Mouse (Mus musculus): ENCODE results near the gene Fam183b. TPM values are rescaled to one million over a fixed set of nuclear protein-coding genes. Genes with fewer than 3 reads are reported as not detected.
A peak's percentile ranks its signal among the peaks of the same experiment; 100 is the strongest.
"Not testable (repeated sequence)": the region's sequence is repeated elsewhere in the genome, so short reads cannot be mapped to it uniquely, and the experiment has no call there.

The Fam183b gene
- polyA plus RNA-seq (2014; fragmentation: Nextera tagmentation; extraction: Ambion mirVana), result 6.6 and 11.4 TPM in 2 replicates

DNA sequence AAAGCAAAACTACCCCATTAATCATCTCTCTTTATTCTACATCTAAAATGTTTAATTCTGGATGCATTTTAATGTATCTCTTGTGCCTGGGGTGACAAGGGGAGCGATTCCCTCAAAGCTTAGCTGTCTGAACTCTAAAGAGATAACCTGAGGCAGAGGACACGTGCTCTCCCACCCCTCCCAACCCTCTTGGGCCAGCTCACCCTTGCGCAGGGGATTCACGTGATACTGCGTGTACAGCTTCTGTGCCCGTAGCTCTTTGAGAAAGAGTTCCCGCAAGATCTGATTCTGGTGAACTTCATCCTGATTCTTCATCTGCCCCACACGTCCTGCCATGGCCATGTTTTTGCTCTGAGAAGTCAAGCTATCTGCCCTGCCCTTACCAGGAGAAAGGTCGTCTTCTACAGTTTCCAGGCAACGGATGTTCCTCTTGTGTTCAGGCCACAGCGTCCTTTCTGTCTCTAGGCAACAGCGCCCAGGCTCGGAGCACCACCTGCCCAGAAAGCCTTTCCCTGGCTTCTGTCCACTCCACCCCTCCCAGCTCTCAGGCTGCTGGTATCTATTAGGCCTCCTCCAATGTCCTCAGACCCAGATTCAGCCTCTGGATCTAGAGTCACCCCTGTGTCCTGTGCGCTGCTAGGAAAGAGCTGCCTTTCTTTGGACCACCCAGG lies at the start of gene Fam183b:
Gene Fam183b, minus strand, starts transcription at position 403 of the 671 bp plus-strand sequence.
- no peaks in the 10 kb centered on the region for H3K36me3 ChIP-seq (ENCODE audit: control insufficient read depth, insufficient read depth, low read length)
- DNase-seq (peak; percentile 64), ATAC-seq (ENCODE audit: low FRiP score, low TSS enrichment) (no peak)
- no peaks in the 10 kb centered on the region for H3K9me3 ChIP-seq (ENCODE audit: control insufficient read depth, low read length)
- peak within 1 kb of the TSS; percentile 42 for H3K4me2 ChIP-seq (ENCODE audit: low read length)
- H3K9ac ChIP-seq (replicated peaks; ENCODE audit: low read length), result 0 out of 2 replicates have a peak within 1 kb of the TSS, but pooled peaks have one; percentile 29
- 23% methylated on average over 14 of the region's 14 CpGs for WGBS
- H3K27me3 ChIP-seq (ENCODE audit: control insufficient read depth, insufficient read depth, low read length), result no peaks in the 10 kb centered on the region
- no peak within 1 kb of the TSS for H3K27ac ChIP-seq (replicated peaks; ENCODE audit: low read depth, low read length)
- H3K4me3 ChIP-seq (replicated peaks; ENCODE audit: low read depth, low read length), result no peak within 1 kb of the TSS
- H3K4me1 ChIP-seq (ENCODE audit: control insufficient read depth, insufficient read depth, low read length), result peaks cover 11% of the 10 kb centered on the region

DNA sequence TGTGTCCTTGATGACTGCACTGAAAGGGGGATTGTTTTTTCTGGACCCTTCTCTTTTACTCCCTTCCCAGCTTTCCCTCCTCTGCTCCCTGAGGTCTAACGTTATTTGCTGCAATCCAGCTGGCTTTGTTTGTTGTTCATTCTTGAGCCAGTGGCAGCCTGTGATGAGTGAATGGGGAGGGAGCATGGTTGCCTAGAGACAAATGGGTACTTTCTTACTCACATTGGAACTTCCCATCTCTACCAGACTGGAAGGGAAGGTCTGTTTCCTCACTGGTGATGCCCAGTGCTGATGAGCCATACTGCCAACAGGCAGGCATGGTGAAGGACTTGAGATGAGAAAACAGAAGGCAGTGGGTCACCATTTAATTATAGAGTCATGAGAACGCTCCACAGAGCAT lies 48.0 kb upstream of the Fam183b start:
- WGBS, result 77% methylated on average over 2 of the region's 2 CpGs
- H3K4me3 ChIP-seq (replicated peaks; ENCODE audit: low read depth, low read length), result no peak overlapping the region
- no peak for ATAC-seq (ENCODE audit: low FRiP score, low TSS enrichment)
- no peaks in the 10 kb centered on the region for H3K9me3 ChIP-seq (ENCODE audit: control insufficient read depth, low read length)
- peaks cover 41% of the 10 kb centered on the region for H3K36me3 ChIP-seq (ENCODE audit: control insufficient read depth, insufficient read depth, low read length)
- H3K27ac ChIP-seq (replicated peaks; ENCODE audit: low read depth, low read length), result no peak overlapping the region
- H3K4me2 ChIP-seq (ENCODE audit: low read length), result no peak overlapping the region
- H3K4me1 ChIP-seq (ENCODE audit: control insufficient read depth, insufficient read depth, low read length), result peaks cover 6% of the 10 kb centered on the region; the same call in 1 of the 2 replicates
- H3K9ac ChIP-seq (replicated peaks; ENCODE audit: low read length), result no peak overlapping the region
- no peaks in the 10 kb centered on the region for H3K27me3 ChIP-seq (ENCODE audit: control insufficient read depth, insufficient read depth, low read length)
- no peak for DNase-seq

DNA sequence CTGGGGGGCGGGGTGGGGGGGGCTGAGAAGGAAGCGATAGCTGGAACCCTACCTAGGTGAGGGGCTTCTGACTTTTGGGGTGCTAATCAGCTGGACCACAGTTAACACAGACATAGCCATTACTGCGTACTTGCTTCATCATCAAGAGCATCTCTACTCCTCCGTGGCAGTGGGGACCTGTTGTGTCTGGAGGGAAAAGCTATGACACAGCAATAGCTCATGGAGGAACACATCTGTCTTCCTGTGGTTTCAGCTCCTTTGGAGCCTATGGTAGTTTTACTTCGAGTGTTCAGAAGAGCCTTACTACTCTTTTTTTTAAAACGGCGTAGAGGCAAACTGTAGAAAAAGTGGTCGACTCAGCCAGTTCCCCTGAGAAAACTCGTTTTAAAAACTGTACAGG lies 45.9 kb upstream of the Fam183b start:
- 0 out of 2 replicates have a peak, but pooled peaks have one; percentile 24 for ATAC-seq (ENCODE audit: low FRiP score, low TSS enrichment)
- Histone ChIP-seq H3K9me3 (ENCODE audit: control insufficient read depth, low read length) (no peaks in the 10 kb centered on the region), H3K27ac (replicated peaks; ENCODE audit: low read depth, low read length) (no peak overlapping the region; the same call in 1 of the 2 replicates), H3K4me1 (ENCODE audit: control insufficient read depth, insufficient read depth, low read length) (peaks cover 6% of the 10 kb centered on the region; the same call in 1 of the 2 replicates), H3K27me3 (ENCODE audit: control insufficient read depth, insufficient read depth, low read length) (no peaks in the 10 kb centered on the region), H3K4me2 (ENCODE audit: low read length) (peak overlapping the region; percentile 74), H3K36me3 (ENCODE audit: control insufficient read depth, insufficient read depth, low read length) (peaks cover 28% of the 10 kb centered on the region), H3K4me3 (replicated peaks; ENCODE audit: low read depth, low read length) (peak overlapping the region; percentile 66), H3K9ac (replicated peaks; ENCODE audit: low read length) (peak overlapping the region; percentile 72)
- no peak for DNase-seq
- 49% methylated on average over 9 of the region's 9 CpGs for WGBS

DNA sequence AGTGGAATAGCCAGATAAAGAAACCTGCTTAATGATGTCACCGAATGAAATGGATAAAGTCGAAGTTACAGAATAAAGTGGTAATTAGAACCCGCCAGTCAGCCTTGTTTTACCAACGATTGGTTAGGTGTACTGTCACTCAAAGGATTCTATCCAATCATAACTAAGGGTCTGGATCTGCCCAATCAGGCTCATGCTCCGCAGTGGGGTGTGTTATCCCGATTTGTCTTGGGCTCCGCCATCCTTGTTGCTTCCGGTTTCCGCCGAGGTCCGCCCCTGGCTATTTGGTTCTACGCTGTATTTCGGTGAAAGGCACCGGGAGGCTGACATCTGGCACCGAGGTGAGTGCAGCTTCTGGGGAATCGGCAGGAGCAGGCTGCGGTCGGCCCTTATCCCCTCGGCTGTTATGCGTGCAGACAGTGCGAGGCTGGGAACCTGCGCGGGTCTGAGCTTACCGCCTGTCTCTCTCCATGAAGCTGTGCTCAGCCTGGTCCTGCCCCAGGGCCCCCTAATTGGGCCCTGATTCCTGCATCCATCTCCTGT lies 45.2 kb upstream of the Fam183b start, which contains the start of gene Gm12258:
Gene Gm12258, plus strand, starts transcription at position 240 of the 543 bp plus-strand sequence.
- Histone ChIP-seq H3K9me3 (ENCODE audit: control insufficient read depth, low read length) (no peaks in the 10 kb centered on the region), H3K4me3 (replicated peaks; ENCODE audit: low read depth, low read length) (peak within 1 kb of the TSS; percentile 66), H3K4me2 (ENCODE audit: low read length) (peak within 1 kb of the TSS; percentile 74), H3K27me3 (ENCODE audit: control insufficient read depth, insufficient read depth, low read length) (no peaks in the 10 kb centered on the region), H3K36me3 (ENCODE audit: control insufficient read depth, insufficient read depth, low read length) (peaks cover 22% of the 10 kb centered on the region), H3K27ac (replicated peaks; ENCODE audit: low read depth, low read length) (peak within 1 kb of the TSS; percentile 80), H3K9ac (replicated peaks; ENCODE audit: low read length) (peak within 1 kb of the TSS; percentile 72), H3K4me1 (ENCODE audit: control insufficient read depth, insufficient read depth, low read length) (peaks cover 6% of the 10 kb centered on the region; the same call in 1 of the 2 replicates)
- under 1% methylated on average over 24 of the region's 24 CpGs for WGBS
- DNase-seq, result peak; percentile 97
- peak; percentile 100 for ATAC-seq (ENCODE audit: low FRiP score, low TSS enrichment)

DNA sequence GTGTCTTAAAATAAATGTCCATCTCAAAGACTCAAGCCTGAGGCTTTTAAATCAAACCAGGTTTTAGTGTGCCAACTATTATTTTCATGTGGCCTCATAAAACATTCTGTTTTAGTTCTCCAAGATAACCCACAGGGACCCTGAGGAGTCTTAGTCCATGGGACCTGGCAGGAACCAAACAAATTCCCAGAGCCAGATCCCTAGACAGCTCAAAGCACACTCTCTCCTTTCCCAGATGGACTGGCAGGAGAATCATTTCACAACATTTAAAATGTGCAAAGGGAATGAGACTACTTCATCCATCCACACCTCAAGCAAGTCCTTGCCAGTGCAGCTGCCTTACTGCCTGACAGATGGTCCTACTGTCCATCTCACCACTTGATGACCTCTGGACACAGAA lies 37.2 kb upstream of the Fam183b start, which contains the start of gene Olfr311:
Gene Olfr311, plus strand, starts transcription at position 301 of the 400 bp plus-strand sequence.
- DNase-seq; H3K27me3 ChIP-seq (ENCODE audit: control insufficient read depth, insufficient read depth, low read length); H3K4me3 ChIP-seq (replicated peaks; ENCODE audit: low read depth, low read length); H3K27ac ChIP-seq (replicated peaks; ENCODE audit: low read depth, low read length); H3K36me3 ChIP-seq (ENCODE audit: control insufficient read depth, insufficient read depth, low read length); ATAC-seq (ENCODE audit: low FRiP score, low TSS enrichment); H3K9me3 ChIP-seq (ENCODE audit: control insufficient read depth, low read length); H3K9ac ChIP-seq (replicated peaks; ENCODE audit: low read length); H3K4me2 ChIP-seq (ENCODE audit: low read length); H3K4me1 ChIP-seq (ENCODE audit: control insufficient read depth, insufficient read depth, low read length): not testable (repeated sequence)

DNA sequence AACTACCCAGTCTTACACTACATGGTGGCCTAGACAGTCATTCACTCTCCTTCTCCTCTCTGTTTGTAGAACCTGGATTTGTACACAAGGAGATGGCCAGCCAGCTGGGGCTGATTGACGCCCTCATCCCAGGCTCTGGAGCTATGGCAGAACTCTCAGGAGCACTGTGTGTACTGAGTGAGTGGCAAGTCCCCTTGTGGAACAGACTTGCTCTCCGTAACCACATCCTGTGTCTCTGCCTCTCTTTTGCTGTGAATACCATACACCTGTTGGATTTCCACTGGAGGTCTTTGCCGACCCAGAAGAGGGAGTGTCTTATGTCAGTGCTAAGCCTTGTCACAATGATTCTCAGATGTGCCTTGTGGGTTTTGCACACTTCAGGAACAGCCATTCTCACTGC lies 30.8 kb upstream of the Fam183b start:
- H3K9me3 ChIP-seq (ENCODE audit: control insufficient read depth, low read length); ATAC-seq (ENCODE audit: low FRiP score, low TSS enrichment); DNase-seq; H3K27me3 ChIP-seq (ENCODE audit: control insufficient read depth, insufficient read depth, low read length); H3K27ac ChIP-seq (replicated peaks; ENCODE audit: low read depth, low read length); H3K4me1 ChIP-seq (ENCODE audit: control insufficient read depth, insufficient read depth, low read length); H3K36me3 ChIP-seq (ENCODE audit: control insufficient read depth, insufficient read depth, low read length); H3K4me3 ChIP-seq (replicated peaks; ENCODE audit: low read depth, low read length); H3K4me2 ChIP-seq (ENCODE audit: low read length); H3K9ac ChIP-seq (replicated peaks; ENCODE audit: low read length): not testable (repeated sequence)
- WGBS, result 72% methylated on average over 3 of the region's 3 CpGs

DNA sequence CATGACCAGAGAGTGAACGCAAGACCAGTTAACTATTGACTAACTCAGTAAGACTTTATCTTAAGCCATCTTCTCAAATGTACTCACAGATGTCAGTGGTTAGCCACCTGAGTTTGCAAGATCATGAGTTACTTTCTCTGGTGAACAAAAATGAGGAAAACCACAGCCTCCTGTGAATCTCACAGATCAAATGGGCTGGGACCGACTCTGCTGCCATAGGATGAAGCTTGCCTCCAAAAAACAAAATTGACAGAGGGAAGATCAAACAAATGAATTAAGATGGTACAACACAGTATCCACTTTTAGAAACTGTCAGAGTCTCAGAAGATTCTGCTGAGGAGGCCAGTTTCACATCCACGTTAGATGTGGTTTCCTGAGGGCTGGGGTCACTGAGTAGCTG lies 28.0 kb upstream of the Fam183b start:
- H3K36me3 ChIP-seq (ENCODE audit: control insufficient read depth, insufficient read depth, low read length), result no peaks in the 10 kb centered on the region
- no peak overlapping the region for H3K4me2 ChIP-seq (ENCODE audit: low read length)
- no peaks in the 10 kb centered on the region for H3K9me3 ChIP-seq (ENCODE audit: control insufficient read depth, low read length)
- no peaks in the 10 kb centered on the region for H3K4me1 ChIP-seq (ENCODE audit: control insufficient read depth, insufficient read depth, low read length)
- ATAC-seq (ENCODE audit: low FRiP score, low TSS enrichment), result no peak
- no peak overlapping the region for H3K9ac ChIP-seq (replicated peaks; ENCODE audit: low read length)
- no peak for DNase-seq
- 82% methylated on average over 3 of the region's 3 CpGs for WGBS
- no peaks in the 10 kb centered on the region for H3K27me3 ChIP-seq (ENCODE audit: control insufficient read depth, insufficient read depth, low read length)
- no peak overlapping the region for H3K4me3 ChIP-seq (replicated peaks; ENCODE audit: low read depth, low read length)
- H3K27ac ChIP-seq (replicated peaks; ENCODE audit: low read depth, low read length), result no peak overlapping the region

DNA sequence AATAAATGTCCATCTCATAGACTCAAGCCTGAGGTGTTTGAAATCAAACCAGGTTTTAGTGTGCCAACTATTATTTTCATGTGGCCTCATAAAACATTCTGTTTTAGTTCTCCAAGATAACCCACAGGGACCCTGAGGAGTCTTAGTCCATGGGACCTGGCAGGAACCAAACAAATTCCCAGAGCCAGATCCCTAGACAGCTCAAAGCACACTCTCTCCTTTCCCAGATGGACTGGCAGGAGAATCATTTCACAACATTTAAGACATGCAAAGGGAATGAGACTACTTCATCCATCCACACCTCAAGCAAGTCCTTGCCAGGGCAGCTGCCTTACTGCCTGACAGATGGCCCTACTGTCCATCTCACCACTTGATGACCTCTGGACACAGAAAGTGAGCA lies 27.2 kb upstream of the Fam183b start, which contains the start of gene Olfr312:
Gene Olfr312, plus strand, starts transcription at position 301 of the 400 bp plus-strand sequence.
- not testable (repeated sequence) for H3K4me3 ChIP-seq (replicated peaks; ENCODE audit: low read depth, low read length); H3K9me3 ChIP-seq (ENCODE audit: control insufficient read depth, low read length); H3K4me2 ChIP-seq (ENCODE audit: low read length); H3K27me3 ChIP-seq (ENCODE audit: control insufficient read depth, insufficient read depth, low read length); H3K4me1 ChIP-seq (ENCODE audit: control insufficient read depth, insufficient read depth, low read length); DNase-seq; ATAC-seq (ENCODE audit: low FRiP score, low TSS enrichment); H3K27ac ChIP-seq (replicated peaks; ENCODE audit: low read depth, low read length); H3K9ac ChIP-seq (replicated peaks; ENCODE audit: low read length); H3K36me3 ChIP-seq (ENCODE audit: control insufficient read depth, insufficient read depth, low read length)

DNA sequence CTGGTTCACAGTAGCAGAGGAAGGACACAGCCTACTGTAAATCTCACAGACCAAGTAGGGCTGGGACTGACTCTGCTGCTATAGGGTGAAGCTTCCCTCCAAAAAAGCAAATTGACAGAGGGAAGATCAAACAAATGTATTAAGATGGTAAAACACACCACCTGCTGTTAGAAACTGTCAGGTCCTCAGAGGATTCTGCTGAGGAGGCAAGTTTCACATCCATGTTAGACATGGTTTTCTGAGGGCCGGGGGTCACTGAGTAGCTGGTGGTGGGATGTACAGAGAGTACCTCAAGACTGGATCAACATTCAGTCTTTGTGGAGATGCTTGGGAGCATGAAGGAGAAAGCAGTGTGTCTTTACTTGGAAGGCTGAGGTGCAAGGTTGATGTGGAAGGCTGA lies 13.9 kb upstream of the Fam183b start:
- no peak overlapping the region for H3K4me3 ChIP-seq (replicated peaks; ENCODE audit: low read depth, low read length)
- no peaks in the 10 kb centered on the region for H3K4me1 ChIP-seq (ENCODE audit: control insufficient read depth, insufficient read depth, low read length)
- no peaks in the 10 kb centered on the region for H3K9me3 ChIP-seq (ENCODE audit: control insufficient read depth, low read length)
- DNase-seq (no peak), ATAC-seq (ENCODE audit: low FRiP score, low TSS enrichment) (no peak)
- no peak overlapping the region for H3K9ac ChIP-seq (replicated peaks; ENCODE audit: low read length)
- H3K27me3 ChIP-seq (ENCODE audit: control insufficient read depth, insufficient read depth, low read length), result no peaks in the 10 kb centered on the region
- H3K27ac ChIP-seq (replicated peaks; ENCODE audit: low read depth, low read length), result no peak overlapping the region
- no peak overlapping the region for H3K4me2 ChIP-seq (ENCODE audit: low read length)
- 78% methylated on average over 1 of the region's 1 CpGs for WGBS
- no peaks in the 10 kb centered on the region for H3K36me3 ChIP-seq (ENCODE audit: control insufficient read depth, insufficient read depth, low read length)

Data from midbrain, embryonic 14.5 days (tissue).